Mouse (Mus musculus) CD4-positive, CD25-positive, alpha-beta regulatory T cell, adult 9 weeks (primary cell): Measurements from ENCODE around the gene Vmn1r228. TPM values are rescaled to one million over a fixed set of nuclear protein-coding genes. Genes with fewer than 3 reads are reported as not detected.

Experiments
- polyA plus RNA-seq: library from polyadenylated mRNA; unstranded; fragments of 100-300 nt; shearing (Covaris generic); gene quantifications from one replicate; pipeline ENCODE4 v1.2.1, GENCODE M21; 2017

Vmn1r228 gene
- not detected for polyA plus RNA-seq

GRCm38 (mm10) chr17:20786057-20786456 is at the start of gene Vmn1r228:
Gene Vmn1r228, minus strand, starts transcription at chr17:20786157.

GRCm38 (mm10) chr17:20811255-20811654 is 25.3 kb upstream of the Vmn1r228 start, which contains the start of gene Vmn1r229:
Gene Vmn1r229, plus strand, starts transcription at chr17:20811555.

GRCm38 (mm10) chr17:20729543-20729942 is 56.4 kb downstream of the Vmn1r228 start, which contains the start of gene Vmn1r227:
Gene Vmn1r227, plus strand, starts transcription at chr17:20729843.

Other genes with a start within 250 kb of the Vmn1r228 start
- gene Vmn2r109, start 221.4 kb downstream of the Vmn1r228 start, polyA plus RNA-seq: not detected
- 0.05 TPM for gene Vmn2r110, start 189.7 kb downstream of the Vmn1r228 start, polyA plus RNA-seq
- gene Fpr-rs3, start 161.3 kb downstream of the Vmn1r228 start, polyA plus RNA-seq: not detected
- gene Vmn1r226, start 103.3 kb downstream of the Vmn1r228 start, polyA plus RNA-seq: not detected
- not detected for gene Vmn1r227, start 56.3 kb downstream of the Vmn1r228 start, polyA plus RNA-seq
- gene Vmn1r229, start 25.4 kb upstream of the Vmn1r228 start, polyA plus RNA-seq: not detected
- not detected for gene Vmn1r230, start 54.3 kb upstream of the Vmn1r228 start, polyA plus RNA-seq
- not detected for gene Vmn1r231, start 118.9 kb upstream of the Vmn1r228 start, polyA plus RNA-seq
- not detected for gene Vmn1r232, start 133.6 kb upstream of the Vmn1r228 start, polyA plus RNA-seq
- gene Ppp2r1a, start 159.2 kb upstream of the Vmn1r228 start, polyA plus RNA-seq: 308 TPM
- gene Vmn1r233, start 210.3 kb upstream of the Vmn1r228 start, polyA plus RNA-seq: 0.09 TPM
- 20.1 TPM for gene Zfp160, start 222.7 kb upstream of the Vmn1r228 start, polyA plus RNA-seq